Mouse (Mus musculus): ENCODE measurements around the gene Rfx7.

- no peak for TF ChIP-seq CTCF (IDR thresholded peaks at IDR 0.05)
- no peak for TF ChIP-seq EP300 (IDR thresholded peaks at IDR 0.05)
These were observed 34.9 kb upstream of the Rfx7 start for GRCm38 (mm10) chr9:72497171-72497570.
